Mouse (Mus musculus) midbrain, embryonic 14.5 days (tissue): Measurements from ENCODE around the gene Strn. TPM values are rescaled to one million over a fixed set of nuclear protein-coding genes. Genes with fewer than 3 reads are reported as not detected.
"Not testable (repeated sequence)": the region's sequence is repeated elsewhere in the genome, so short reads cannot be mapped to it uniquely, and the experiment has no call there.

Experiments
- ATAC-seq: fragments of 200-750 bp; cut with Nextera tagmentation; 2 replicates; pipeline ENCODE4 v1.8.0; 2017; ENCODE audit warnings: moderate number of reproducible peaks, moderate library complexity; ENCODE audit not compliant: low FRiP score, low TSS enrichment
- DNase-seq: peaks from one replicate; pipeline ENCODE4 v3.0.0-alpha.2; 2015
- H3K27ac ChIP-seq: fragments of 300-500 bp; sonication (generic); replicated peaks from 2 replicates; pipeline ENCODE4 v1.5.1; 2014; ENCODE audit warnings: mild to moderate bottlenecking, low read depth, low read length, moderate library complexity
- H3K27me3 ChIP-seq: fragments of 300-500 bp; sonication (generic); 2 replicates; pipeline ENCODE4 v1.6.1; 2014; ENCODE audit warnings: low read length, control low read depth, mixed read lengths; ENCODE audit not compliant: control insufficient read depth, insufficient read depth
- H3K36me3 ChIP-seq: fragments of 300-500 bp; sonication (generic); 2 replicates; pipeline ENCODE4 v1.6.1; 2014; ENCODE audit warnings: low read length, control low read depth; ENCODE audit not compliant: control insufficient read depth, insufficient read depth
- H3K4me1 ChIP-seq: fragments of 300-500 bp; sonication (generic); 2 replicates; pipeline ENCODE4 v1.6.1; 2014; ENCODE audit warnings: mild to moderate bottlenecking, antibody characterized with exemption, low read length, control low read depth; ENCODE audit not compliant: control insufficient read depth, insufficient read depth
- H3K4me2 ChIP-seq: fragments of 300-500 bp; sonication (generic); 2 replicates; pipeline ENCODE4 v1.6.1; 2014; ENCODE audit warnings: mild to moderate bottlenecking, low read length, moderate library complexity
- H3K4me3 ChIP-seq: fragments of 300-500 bp; sonication (generic); replicated peaks from 2 replicates; pipeline ENCODE4 v1.5.1; 2014; ENCODE audit warnings: low read depth, low read length
- H3K9ac ChIP-seq: fragments of 300-500 bp; sonication (generic); replicated peaks from 2 replicates; pipeline ENCODE4 v1.6.1; 2014; ENCODE audit warnings: mild to moderate bottlenecking, low read length, moderate library complexity
- H3K9me3 ChIP-seq: fragments of 300-500 bp; sonication (generic); 2 replicates; pipeline ENCODE4 v1.6.1; 2016; ENCODE audit warnings: low read length, control low read depth, mixed read lengths; ENCODE audit not compliant: control insufficient read depth
- WGBS: fragments of 180-500 bp; shearing (Covaris S2); extraction: QIAGEN DNeasy Blood & Tissue Kit; methylation state at CpG from one replicate; pipeline ENCODE4 v1.1.7; 2014; 5-methylcytosine and 5-hydroxymethylcytosine counted together
- polyA plus RNA-seq: library from polyadenylated mRNA; unstranded; fragments of >200 nt; fragmentation: Nextera tagmentation; extraction: Ambion mirVana; gene quantifications from 2 replicates; pipeline ENCODE4 v1.2.1, GENCODE M21; 2014

Gene Strn
- polyA plus RNA-seq, 1 experiment from 2014 or later: 8.2 TPM

DNA sequence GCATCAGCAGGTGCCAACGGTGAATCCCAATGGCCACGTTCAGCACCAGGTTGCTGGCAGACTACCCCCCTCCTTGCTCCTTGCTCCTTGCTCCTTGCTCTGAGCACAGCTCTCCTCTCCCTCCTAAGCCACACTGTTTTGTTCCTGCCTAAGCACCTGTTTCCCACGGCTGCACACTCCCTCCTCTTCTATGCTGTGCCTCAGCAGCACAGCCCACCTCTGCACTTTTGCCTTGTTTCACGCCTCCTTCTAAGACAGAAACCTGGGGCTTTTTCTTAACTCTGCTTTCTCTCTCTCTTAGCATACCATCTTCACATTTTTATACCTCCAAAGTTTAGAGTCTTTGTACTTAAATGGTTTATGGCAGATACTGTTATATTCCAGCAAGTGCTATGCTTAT, 39.5 kb downstream of the Strn start:
- no peaks in the 10 kb centered on the region for H3K27me3 ChIP-seq
- H3K9me3 ChIP-seq: no peaks in the 10 kb centered on the region
- 84% methylated on average over 4 of the region's 4 CpGs for WGBS
- H3K4me2 ChIP-seq: no peak overlapping the region
- H3K9ac ChIP-seq: no peak overlapping the region
- H3K27ac ChIP-seq: no peak overlapping the region
- DNase-seq: no peak
- no peaks in the 10 kb centered on the region for H3K36me3 ChIP-seq
- no peak for ATAC-seq
- no peak overlapping the region for H3K4me3 ChIP-seq
- no peaks in the 10 kb centered on the region for H3K4me1 ChIP-seq

- Histone ChIP-seq H3K9ac (no peak overlapping the region), H3K36me3 (no peaks in the 10 kb centered on the region), H3K4me2 (no peak overlapping the region), H3K4me3 (no peak overlapping the region), H3K4me1 (no peaks in the 10 kb centered on the region), H3K27ac (no peak overlapping the region), H3K27me3 (no peaks in the 10 kb centered on the region), H3K9me3 (no peaks in the 10 kb centered on the region)
- whole genome bisulfite sequencing: 78% methylated on average over 5 of the region's 5 CpGs
- no peak for DNase-seq
- ATAC-seq: no peak
Measured at GRCm38 (mm10) chr17:78696922-78697321, 40.1 kb downstream of the Strn start.

DNA sequence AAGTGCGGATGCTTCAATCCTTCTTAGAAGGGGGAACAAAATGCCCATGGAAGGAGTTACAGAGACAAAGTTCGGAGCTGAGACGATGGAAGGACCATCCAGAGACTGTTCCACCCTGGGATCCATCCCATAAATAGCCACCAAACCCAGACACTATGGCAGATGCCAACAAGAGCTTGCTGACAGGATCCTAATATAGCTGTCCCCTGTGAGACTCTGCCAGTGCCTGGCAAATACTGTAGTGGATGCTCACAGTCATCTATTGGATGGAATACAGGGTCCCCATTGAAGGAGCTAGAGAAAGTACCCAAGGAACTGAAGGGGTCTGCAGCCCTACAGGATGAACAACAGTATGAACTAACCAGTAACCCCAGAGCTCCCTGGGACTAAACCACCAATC, 47.8 kb downstream of the Strn start:
- not testable (repeated sequence) for H3K4me2 ChIP-seq, H3K9ac ChIP-seq, H3K27me3 ChIP-seq, ATAC-seq, H3K27ac ChIP-seq, DNase-seq, H3K4me3 ChIP-seq, H3K4me1 ChIP-seq
- Histone ChIP-seq H3K36me3 (peaks cover 20% of the 10 kb centered on the region), H3K9me3 (peaks cover 10% of the 10 kb centered on the region)
- WGBS: 100% methylated on average over 3 of the region's 3 CpGs

- H3K36me3 ChIP-seq: peaks cover 20% of the 10 kb centered on the region
- ATAC-seq (no peak), DNase-seq (no peak)
- H3K9ac ChIP-seq: no peak overlapping the region
- H3K27ac ChIP-seq: no peak overlapping the region
- no peak overlapping the region for H3K4me2 ChIP-seq
- H3K9me3 ChIP-seq: peaks cover 10% of the 10 kb centered on the region
- H3K4me1 ChIP-seq: no peaks in the 10 kb centered on the region
- no peak overlapping the region for H3K4me3 ChIP-seq
- no peaks in the 10 kb centered on the region for H3K27me3 ChIP-seq
- WGBS: 86% methylated on average over 5 of the region's 5 CpGs
Measured at GRCm38 (mm10) chr17:78687971-78688370, 49.0 kb downstream of the Strn start.

DNA sequence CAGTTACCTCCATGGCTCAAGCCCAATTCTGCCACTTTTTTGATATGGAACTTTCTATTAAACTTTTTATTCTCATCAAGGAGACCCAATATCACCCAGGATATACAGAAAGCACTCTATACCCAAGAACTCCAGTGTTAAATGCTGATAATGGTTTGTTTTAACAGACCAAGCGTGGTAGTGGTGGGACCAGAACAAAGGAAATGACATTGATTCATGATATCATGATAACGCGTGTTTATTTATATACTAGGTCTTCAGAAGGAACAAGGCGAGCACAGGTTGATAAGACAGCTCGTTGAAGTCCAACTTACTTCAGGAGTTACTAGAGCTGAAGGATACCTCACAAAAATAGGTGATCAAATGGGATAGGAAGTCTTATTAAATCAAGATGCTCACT, 52.0 kb downstream of the Strn start:
- DNase-seq: no peak
- Histone ChIP-seq H3K9me3 (no peaks in the 10 kb centered on the region), H3K9ac (no peak overlapping the region), H3K27ac (no peak overlapping the region), H3K4me1 (no peaks in the 10 kb centered on the region), H3K4me3 (no peak overlapping the region), H3K4me2 (no peak overlapping the region), H3K27me3 (no peaks in the 10 kb centered on the region), H3K36me3 (peaks cover 2% of the 10 kb centered on the region; the same call in 1 of the 2 replicates)
- ATAC-seq: no peak
- WGBS: 94% methylated on average over 5 of the region's 5 CpGs

GRCm38 (mm10) chr17:78682351-78682750, 54.6 kb downstream of the Strn start:
- no peaks in the 10 kb centered on the region for H3K9me3 ChIP-seq
- WGBS: 70% methylated on average over 6 of the region's 6 CpGs
- no peak overlapping the region for H3K4me3 ChIP-seq
- H3K27me3 ChIP-seq: no peaks in the 10 kb centered on the region
- H3K36me3 ChIP-seq: peaks cover 5% of the 10 kb centered on the region; the same call in 1 of the 2 replicates
- H3K4me1 ChIP-seq: no peaks in the 10 kb centered on the region
- no peak overlapping the region for H3K27ac ChIP-seq
- DNase-seq (no peak), ATAC-seq (no peak)
- no peak overlapping the region; the same call in 1 of the 2 replicates for H3K9ac ChIP-seq
- no peak overlapping the region for H3K4me2 ChIP-seq

GRCm38 (mm10) chr17:78679503-78679902, 57.5 kb downstream of the Strn start:
- ATAC-seq (no peak), DNase-seq (no peak)
- no peaks in the 10 kb centered on the region for H3K4me1 ChIP-seq
- WGBS: 92% methylated on average over 11 of the region's 11 CpGs
- H3K27me3 ChIP-seq: no peaks in the 10 kb centered on the region
- no peak overlapping the region for H3K9ac ChIP-seq
- H3K4me3 ChIP-seq: no peak overlapping the region
- H3K4me2 ChIP-seq: no peak overlapping the region
- no peaks in the 10 kb centered on the region for H3K9me3 ChIP-seq
- peaks cover 12% of the 10 kb centered on the region for H3K36me3 ChIP-seq
- no peak overlapping the region for H3K27ac ChIP-seq

- Histone ChIP-seq H3K27ac (no peak overlapping the region), H3K4me2 (no peak overlapping the region), H3K9ac (no peak overlapping the region), H3K4me1 (no peaks in the 10 kb centered on the region), H3K4me3 (no peak overlapping the region), H3K27me3 (no peaks in the 10 kb centered on the region), H3K9me3 (no peaks in the 10 kb centered on the region), H3K36me3 (peaks cover 23% of the 10 kb centered on the region)
- DNase-seq: no peak
- 89% methylated on average over 11 of the region's 11 CpGs for WGBS
- no peak for ATAC-seq
Measured at GRCm38 (mm10) chr17:78676813-78677212, 60.2 kb downstream of the Strn start.

- Histone ChIP-seq H3K4me3 (no peak overlapping the region), H3K4me1 (no peaks in the 10 kb centered on the region), H3K27ac (no peak overlapping the region), H3K36me3 (peaks cover 63% of the 10 kb centered on the region), H3K9ac (no peak overlapping the region), H3K4me2 (no peak overlapping the region), H3K27me3 (no peaks in the 10 kb centered on the region), H3K9me3 (no peaks in the 10 kb centered on the region; the same call in 1 of the 2 replicates)
- WGBS: 87% methylated on average over 9 of the region's 9 CpGs
- no peak for ATAC-seq
- DNase-seq: no peak
Measured at GRCm38 (mm10) chr17:78664962-78665545, 71.9 kb downstream of the Strn start.
